Mouse (Mus musculus) heart, embryonic 11.5 days (tissue): ENCODE data around the gene Net1. TPM values are rescaled to one million over a fixed set of nuclear protein-coding genes. Genes with fewer than 3 reads are reported as not detected.
"Not testable (repeated sequence)": the region's sequence is repeated elsewhere in the genome, so short reads cannot be mapped to it uniquely, and the experiment has no call there.

Experiments used
- ATAC-seq: fragments of 200-750 bp; cut with Nextera tagmentation; replicated peaks from 2 replicates; pipeline ENCODE4 v1.8.0; 2017; ENCODE audit warnings: moderate library complexity; ENCODE audit not compliant: insufficient number of reproducible peaks, low FRiP score, low TSS enrichment
- H3K27ac ChIP-seq: fragments of 300-500 bp; sonication (generic); 2 replicates; pipeline ENCODE4 v1.5.1; 2014; ENCODE audit warnings: mild to moderate bottlenecking, low read depth, low read length
- H3K27me3 ChIP-seq: fragments of 300-500 bp; sonication (generic); 2 replicates; pipeline ENCODE4 v1.6.1; 2014; ENCODE audit warnings: mild to moderate bottlenecking, low read length, mixed read lengths; ENCODE audit not compliant: control insufficient read depth, insufficient read depth
- H3K36me3 ChIP-seq: fragments of 300-500 bp; sonication (generic); 2 replicates; pipeline ENCODE4 v1.6.1; 2014; ENCODE audit warnings: mild to moderate bottlenecking, low read length, moderate library complexity, mixed read lengths; ENCODE audit not compliant: control insufficient read depth, insufficient read depth
- H3K4me1 ChIP-seq: fragments of 300-500 bp; sonication (generic); 2 replicates; pipeline ENCODE4 v1.6.1; 2014; ENCODE audit warnings: low read length; ENCODE audit not compliant: control insufficient read depth, insufficient read depth
- H3K4me2 ChIP-seq: fragments of 300-500 bp; sonication (generic); 2 replicates; pipeline ENCODE4 v1.6.1; 2014; ENCODE audit warnings: mild to moderate bottlenecking, moderate library complexity
- H3K4me3 ChIP-seq: fragments of 300-500 bp; sonication (generic); 2 replicates; pipeline ENCODE4 v1.5.1; 2014; ENCODE audit warnings: low read depth, low read length
- H3K9ac ChIP-seq: fragments of 300-500 bp; sonication (generic); 2 replicates; pipeline ENCODE4 v1.6.1; 2014; ENCODE audit warnings: mild to moderate bottlenecking, low read depth, low read length, moderate library complexity
- H3K9me3 ChIP-seq: fragments of 300-500 bp; sonication (generic); replicated peaks from 2 replicates; pipeline ENCODE4 v1.6.1; 2016; ENCODE audit warnings: low read length; ENCODE audit not compliant: control insufficient read depth
- WGBS: fragments of 180-500 bp; shearing (Covaris S2); extraction: QIAGEN DNeasy Blood & Tissue Kit; methylation state at CpG from one replicate; pipeline ENCODE4 v1.1.7; 2014; ENCODE audit not compliant: insufficient replicate concordance; 5-methylcytosine and 5-hydroxymethylcytosine counted together
- microRNA-seq: library from miRNA; unstranded; fragments of <30 nt; microRNA quantifications from one replicate; pipeline ENCODE4, GENCODE M21; 2016; ENCODE audit warnings: borderline number of aligned reads
- polyA plus RNA-seq: library from polyadenylated mRNA; unstranded; fragments of >200 nt; fragmentation: Nextera tagmentation; extraction: Ambion mirVana; gene quantifications from 2 replicates; pipeline ENCODE4 v1.2.1, GENCODE M21; 2014

Gene Net1
- polyA plus RNA-seq, 1 experiment from 2014 or later, result 47.9 TPM

DNA sequence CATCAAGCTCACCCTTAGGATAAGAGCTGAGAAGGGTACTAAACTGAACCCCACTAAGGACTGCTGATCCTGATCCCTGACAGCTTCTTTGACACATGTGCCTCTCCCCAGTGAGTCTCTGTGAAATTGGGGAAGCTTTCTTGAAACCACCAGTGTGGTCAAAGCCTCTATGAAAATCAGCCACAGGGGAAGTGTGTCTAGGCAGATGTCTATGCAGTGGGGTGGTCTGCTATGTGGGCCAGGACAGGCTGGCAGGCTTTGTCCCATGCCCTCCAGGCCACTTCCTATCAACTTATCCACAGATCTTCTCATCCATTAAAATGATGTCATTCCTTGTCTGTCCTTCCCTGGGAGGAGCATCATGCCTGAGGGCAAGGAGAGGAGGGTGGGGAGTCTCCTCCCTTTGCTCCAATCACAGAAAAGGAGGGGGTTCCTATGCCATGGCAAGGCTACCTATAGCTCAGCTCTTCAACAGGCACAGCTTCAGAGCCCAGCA, 80.7 kb downstream of the Net1 start, which contains the start of gene Calm4:
Gene Calm4, plus strand, starts transcription at position 446 of the 496 bp plus-strand sequence.
- not testable (repeated sequence) for H3K4me3 ChIP-seq, H3K4me1 ChIP-seq, H3K27me3 ChIP-seq, H3K4me2 ChIP-seq, ATAC-seq, H3K27ac ChIP-seq, H3K9me3 ChIP-seq, H3K36me3 ChIP-seq, H3K9ac ChIP-seq

DNA sequence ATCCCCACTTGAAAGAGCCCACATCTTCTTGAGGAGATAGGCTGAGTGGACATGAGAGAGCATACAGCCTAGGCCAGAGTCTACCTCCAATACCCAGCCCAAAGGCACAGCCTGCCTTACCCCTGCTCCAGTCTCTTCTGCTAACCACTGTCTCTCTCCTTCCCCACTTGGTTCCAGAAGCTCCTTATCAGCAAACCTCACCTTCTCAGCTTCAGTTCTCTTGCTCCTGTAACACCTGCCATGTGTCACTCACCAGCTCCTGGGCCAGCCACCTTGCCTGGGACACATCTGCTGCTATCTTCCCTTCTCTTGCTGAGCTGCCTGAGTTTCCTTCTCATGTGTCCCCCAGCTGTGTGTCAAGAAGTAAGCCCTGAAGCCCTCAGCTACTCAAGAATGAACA, 84.4 kb downstream of the Net1 start:
- not testable (repeated sequence) for H3K9ac ChIP-seq, H3K27me3 ChIP-seq, H3K9me3 ChIP-seq, H3K36me3 ChIP-seq, H3K4me2 ChIP-seq, H3K4me3 ChIP-seq, H3K4me1 ChIP-seq, ATAC-seq, H3K27ac ChIP-seq

DNA sequence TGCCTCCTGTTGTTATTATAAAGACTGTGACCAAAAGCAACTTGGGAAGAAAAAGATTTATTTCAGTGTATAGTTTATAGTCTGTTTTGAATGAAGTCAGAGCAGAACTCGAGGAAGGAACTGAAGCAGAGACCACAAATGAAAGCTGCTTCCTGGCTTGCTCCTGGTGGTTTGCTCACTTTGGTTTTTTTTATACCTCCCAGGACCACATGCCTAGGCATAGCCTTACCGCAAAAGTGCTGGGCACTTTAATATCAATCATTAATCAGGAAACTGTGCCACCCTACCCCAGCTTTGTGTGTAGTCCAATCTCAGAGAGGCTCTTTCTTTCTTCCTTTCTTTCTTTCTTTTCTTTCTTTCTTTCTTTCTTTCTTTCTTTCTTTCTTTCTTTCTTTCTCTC, 85.6 kb downstream of the Net1 start:
- no peak for ATAC-seq
- WGBS, result 70% methylated on average over 2 of the region's 2 CpGs
- Histone ChIP-seq H3K4me3 (no peak overlapping the region), H3K9ac (no peak overlapping the region), H3K4me2 (no peak overlapping the region), H3K27me3 (no peaks in the 10 kb centered on the region), H3K9me3 (no peaks in the 10 kb centered on the region), H3K27ac (no peak overlapping the region), H3K4me1 (no peaks in the 10 kb centered on the region), H3K36me3 (no peaks in the 10 kb centered on the region)

Small RNAs within 50 kb of the gene (microRNA-seq; reads per million reads assigned to microRNA genes)
- gene Gm22460, result not detected

Other genes with a start within 250 kb of the Net1 start
- 0.11 TPM in 1 of 2 replicates, not detected in the other for gene Calml3, start 113.9 kb downstream of the Net1 start, polyA plus RNA-seq
- not detected in 2 replicates for gene Calm4, start 80.5 kb downstream of the Net1 start, polyA plus RNA-seq
- gene Calm5, start 64.0 kb downstream of the Net1 start, polyA plus RNA-seq, result not detected in 2 replicates
- not detected in 2 replicates for gene Tubal3, start 54 bp upstream of the Net1 start, polyA plus RNA-seq
- gene Ucn3, start 27.1 kb upstream of the Net1 start, polyA plus RNA-seq, result not detected in 2 replicates
- 1.9 and 2.3 TPM in 2 replicates for gene Akr1c14, start 130.8 kb upstream of the Net1 start, polyA plus RNA-seq
- not detected in 2 replicates for gene Akr1c18, start 232.4 kb upstream of the Net1 start, polyA plus RNA-seq